10 mouse cellular contexts compared by ENCODE assay signal in genomic region chr11:98371556-98372240, GRCm38 (mm10). TPM values are rescaled to one million over a fixed set of nuclear protein-coding genes. Genes with fewer than 3 reads are reported as not detected.
DNase-seq lines count a peak whose midpoint lies in the region; ATAC-seq and TF ChIP-seq lines count a peak whose summit lies in the region.
"Had no signal": no experiment of that assay in that cellular context is flagged by ENCODE, and none has a peak within 500 bp of the region (broad histone marks: within the 10 kb centered on the region; RNA-seq: fewer than 3 reads in every experiment).

No protein-coding gene starts in this region.

- ATAC-seq in heart, embryonic 15.5 days (replicated peaks; ENCODE audit: insufficient number of reproducible peaks, insufficient read depth, low FRiP score, low read depth): no peak
- ATAC-seq in forebrain, embryonic 11.5 days (replicated peaks; ENCODE audit: low FRiP score): peak; percentile 84
- peak; percentile 84 for ATAC-seq in midbrain, embryonic 13.5 days
- no peak; the same call in 1 of the 2 replicates for ATAC-seq in lung, postnatal 0 days

- H3K4me3 ChIP-seq in heart, embryonic 15.5 days: no peak overlapping the region
- H3K4me3 ChIP-seq in forebrain, embryonic 11.5 days (ENCODE audit: low read depth, low read length): no peak overlapping the region
- peak overlapping the region; percentile 22 for H3K4me3 ChIP-seq in midbrain, embryonic 13.5 days (replicated peaks)
- no peak overlapping the region for H3K4me3 ChIP-seq in lung, postnatal 0 days (ENCODE audit: low read depth, low read length)

- peaks cover 11% of the 10 kb centered on the region; the same call in 1 of the 2 replicates for H3K36me3 ChIP-seq in heart, embryonic 15.5 days
- peaks cover 4% of the 10 kb centered on the region; the same call in 1 of the 2 replicates for H3K36me3 ChIP-seq in forebrain, embryonic 11.5 days (ENCODE audit: control insufficient read depth, insufficient read depth, low read length)
- peaks cover 26% of the 10 kb centered on the region for H3K36me3 ChIP-seq in midbrain, embryonic 13.5 days
- H3K36me3 ChIP-seq in lung, postnatal 0 days (ENCODE audit: insufficient read depth, low read length): peaks cover 19% of the 10 kb centered on the region

- peak overlapping the region; percentile 28; the same call in 1 of the 2 replicates for H3K9ac ChIP-seq in heart, embryonic 15.5 days
- 0 out of 2 replicates have a peak overlapping the region, but pooled peaks have one; percentile 12 for H3K9ac ChIP-seq in forebrain, embryonic 11.5 days (ENCODE audit: low read length)
- peak overlapping the region; percentile 49 for H3K9ac ChIP-seq in midbrain, embryonic 13.5 days (replicated peaks)
- no peak overlapping the region for H3K9ac ChIP-seq in lung, postnatal 0 days (replicated peaks; ENCODE audit: low read depth)
- H3K9ac ChIP-seq: lung, embryonic 14.5 days had no signal

- no peak overlapping the region for H3K27ac ChIP-seq in heart, embryonic 15.5 days
- peak overlapping the region; percentile 58 for H3K27ac ChIP-seq in forebrain, embryonic 11.5 days (ENCODE audit: low read depth, low read length)
- H3K27ac ChIP-seq in midbrain, embryonic 13.5 days: peak overlapping the region; percentile 77
- no peak overlapping the region for H3K27ac ChIP-seq in lung, postnatal 0 days (ENCODE audit: low read length)

- H3K9me3 ChIP-seq in heart, embryonic 15.5 days (replicated peaks): no peaks in the 10 kb centered on the region
- no peaks in the 10 kb centered on the region for H3K9me3 ChIP-seq in forebrain, embryonic 11.5 days (ENCODE audit: control insufficient read depth, low read length)
- H3K9me3 ChIP-seq in midbrain, embryonic 13.5 days: no peaks in the 10 kb centered on the region
- no peaks in the 10 kb centered on the region for H3K9me3 ChIP-seq in lung, postnatal 0 days (ENCODE audit: low read length)

- TF ChIP-seq CTCF in lung, postnatal 0 days (IDR thresholded peaks at IDR 0.05): no peak

- WGBS in heart, embryonic 15.5 days: 42% methylated on average over 10 of the region's 10 CpGs
- 22% methylated on average over 10 of the region's 10 CpGs for WGBS in forebrain, embryonic 11.5 days
- 16% methylated on average over 8 of the region's 10 CpGs for WGBS in midbrain, embryonic 13.5 days
- WGBS in lung, postnatal 0 days: 68% methylated on average over 8 of the region's 10 CpGs

- no peaks in the 10 kb centered on the region for H3K27me3 ChIP-seq in heart, embryonic 15.5 days
- no peaks in the 10 kb centered on the region for H3K27me3 ChIP-seq in forebrain, embryonic 11.5 days (ENCODE audit: control insufficient read depth, insufficient read depth, low read length)
- H3K27me3 ChIP-seq in midbrain, embryonic 13.5 days: no peaks in the 10 kb centered on the region
- H3K27me3 ChIP-seq in lung, postnatal 0 days (replicated peaks; ENCODE audit: insufficient read depth, low read length): no peaks in the 10 kb centered on the region
- H3K27me3 ChIP-seq: CH12.LX had no signal

- H3K4me1 ChIP-seq in heart, embryonic 15.5 days (replicated peaks): peaks cover 84% of the 10 kb centered on the region
- peaks cover 14% of the 10 kb centered on the region for H3K4me1 ChIP-seq in forebrain, embryonic 11.5 days (replicated peaks; ENCODE audit: control insufficient read depth, insufficient read depth, low read length)
- H3K4me1 ChIP-seq in midbrain, embryonic 13.5 days (replicated peaks): peaks cover 29% of the 10 kb centered on the region
- 0 out of 2 replicates have a peak, but pooled peaks cover 2% of the 10 kb centered on the region for H3K4me1 ChIP-seq in lung, postnatal 0 days (ENCODE audit: insufficient read depth, low read depth, low read length)

- TF ChIP-seq EP300 in lung, postnatal 0 days (IDR thresholded peaks at IDR 0.05): no peak

- no peak for DNase-seq in heart, adult 18-20 months
- peak; percentile 86 for DNase-seq in ZHBTc4 (ENCODE audit: low read depth, low spot score)
- peak; percentile 82 for DNase-seq in forebrain, embryonic 11.5 days (ENCODE audit: low spot score)
- no peak for DNase-seq in kidney, adult 18-20 months
- no peak for DNase-seq in kidney, adult 9 months
- DNase-seq in lung, postnatal 0 days (ENCODE audit: low spot score): no peak

- no peak overlapping the region for H3K4me2 ChIP-seq in heart, embryonic 15.5 days
- H3K4me2 ChIP-seq in forebrain, embryonic 11.5 days (ENCODE audit: low read depth, low read length, severe bottlenecking): peak overlapping the region; percentile 21
- peak overlapping the region; percentile 43 for H3K4me2 ChIP-seq in midbrain, embryonic 13.5 days (replicated peaks)
- H3K4me2 ChIP-seq in lung, postnatal 0 days (replicated peaks; ENCODE audit: low read depth, low read length): no peak overlapping the region
- H3K4me2 ChIP-seq: lung, embryonic 14.5 days had no signal

RNA-seq across cellular contexts. Expression of gene Tcap, which starts 11.9 kb away (rescaled TPM):
- polyA plus RNA-seq in heart, embryonic 15.5 days (2015; fragmentation: Nextera tagmentation; extraction: Ambion mirVana): 154 and 158 TPM in 2 replicates
- total RNA-seq in heart, adult 18-20 months (2021): 1,000 to 10,000 TPM; 1,636 to 2,096 TPM
- not detected in 2 replicates for polyA plus RNA-seq in forebrain, embryonic 11.5 days (2014; fragmentation: Nextera tagmentation; extraction: Ambion mirVana)
- 0.23 and 0.28 TPM in 2 replicates for polyA plus RNA-seq in midbrain, embryonic 13.5 days (2015; fragmentation: Nextera tagmentation; extraction: Ambion mirVana)
- 5.8 and 6.4 TPM in 2 replicates for polyA plus RNA-seq in lung, postnatal 0 days (2015; fragmentation: Nextera tagmentation; extraction: Ambion mirVana)
- total RNA-seq: CH12.LX had no signal
- polyA plus RNA-seq: lung, embryonic 14.5 days had no signal

RNA-seq across cellular contexts. Expression of gene Stard3, which starts 13.5 kb away (rescaled TPM):
- polyA plus RNA-seq in heart, embryonic 15.5 days (2015; fragmentation: Nextera tagmentation; extraction: Ambion mirVana): 33.9 and 40.5 TPM in 2 replicates
- total RNA-seq in heart, adult 18-20 months (2021): 10 to 100 TPM; 15.8 to 20.6 TPM
- polyA plus RNA-seq in forebrain, embryonic 11.5 days (2014; fragmentation: Nextera tagmentation; extraction: Ambion mirVana): 38.1 and 39.9 TPM in 2 replicates
- polyA plus RNA-seq in midbrain, embryonic 13.5 days (2015; fragmentation: Nextera tagmentation; extraction: Ambion mirVana): 44.5 and 46.9 TPM in 2 replicates
- 69.9 and 73.1 TPM in 2 replicates for polyA plus RNA-seq in lung, postnatal 0 days (2015; fragmentation: Nextera tagmentation; extraction: Ambion mirVana)

RNA-seq across cellular contexts. Expression of gene Pnmt, which starts 14.6 kb away (rescaled TPM):
- 0.52 and 0.57 TPM in 2 replicates for polyA plus RNA-seq in heart, embryonic 15.5 days (2015; fragmentation: Nextera tagmentation; extraction: Ambion mirVana)
- under 1 TPM; 0.84 to 0.90 TPM for total RNA-seq in heart, adult 18-20 months (2021)
- polyA plus RNA-seq in forebrain, embryonic 11.5 days (2014; fragmentation: Nextera tagmentation; extraction: Ambion mirVana): not detected in 2 replicates
- 0.23 TPM in 1 of 2 replicates, not detected in the other for polyA plus RNA-seq in midbrain, embryonic 13.5 days (2015; fragmentation: Nextera tagmentation; extraction: Ambion mirVana)
- 0.12 TPM in 1 of 2 replicates, not detected in the other for polyA plus RNA-seq in lung, postnatal 0 days (2015; fragmentation: Nextera tagmentation; extraction: Ambion mirVana)
- total RNA-seq: CH12.LX had no signal
- polyA plus RNA-seq: lung, embryonic 14.5 days had no signal

RNA-seq across cellular contexts. Expression of gene Ppp1r1b, which starts 23.5 kb away (rescaled TPM):
- 60.9 and 62.5 TPM in 2 replicates for polyA plus RNA-seq in heart, embryonic 15.5 days (2015; fragmentation: Nextera tagmentation; extraction: Ambion mirVana)
- 1 to 10 TPM; 4.3 to 5.1 TPM for total RNA-seq in heart, adult 18-20 months (2021)
- 0.29 and 0.41 TPM in 2 replicates for polyA plus RNA-seq in forebrain, embryonic 11.5 days (2014; fragmentation: Nextera tagmentation; extraction: Ambion mirVana)
- 0.73 and 1.9 TPM in 2 replicates for polyA plus RNA-seq in midbrain, embryonic 13.5 days (2015; fragmentation: Nextera tagmentation; extraction: Ambion mirVana)
- 11.8 and 18.6 TPM in 2 replicates for polyA plus RNA-seq in lung, postnatal 0 days (2015; fragmentation: Nextera tagmentation; extraction: Ambion mirVana)

RNA-seq across cellular contexts. Expression of gene Pgap3, which starts 28.6 kb away (rescaled TPM):
- 17.0 and 19.3 TPM in 2 replicates for polyA plus RNA-seq in heart, embryonic 15.5 days (2015; fragmentation: Nextera tagmentation; extraction: Ambion mirVana)
- 1 to 10 TPM; 8.1 to 9.1 TPM for total RNA-seq in heart, adult 18-20 months (2021)
- polyA plus RNA-seq in forebrain, embryonic 11.5 days (2014; fragmentation: Nextera tagmentation; extraction: Ambion mirVana): 9.0 and 9.2 TPM in 2 replicates
- 9.2 and 10.7 TPM in 2 replicates for polyA plus RNA-seq in midbrain, embryonic 13.5 days (2015; fragmentation: Nextera tagmentation; extraction: Ambion mirVana)
- 8.0 and 8.6 TPM in 2 replicates for polyA plus RNA-seq in lung, postnatal 0 days (2015; fragmentation: Nextera tagmentation; extraction: Ambion mirVana)

Comparison
In these comparisons a context has a peak if more than half of its experiments do, and no peak if none do; other contexts are left out.
1. ATAC-seq: peak in forebrain, embryonic 11.5 days (single experiment) and midbrain, embryonic 13.5 days (single experiment); none in heart, embryonic 15.5 days (single experiment) and lung, postnatal 0 days (single experiment).
2. H3K27ac ChIP-seq: peak in forebrain, embryonic 11.5 days (single experiment) and midbrain, embryonic 13.5 days (single experiment); none in heart, embryonic 15.5 days (single experiment) and lung, postnatal 0 days (single experiment).
3. H3K4me2 ChIP-seq: peak in forebrain, embryonic 11.5 days (single experiment) and midbrain, embryonic 13.5 days (single experiment); none in heart, embryonic 15.5 days (single experiment) and lung, postnatal 0 days (single experiment).
4. DNase-seq: peak in ZHBTc4 (single experiment) and forebrain, embryonic 11.5 days (single experiment); none in heart, adult 18-20 months (0 of 2), kidney, adult 18-20 months (single experiment), kidney, adult 9 months (single experiment) and lung, postnatal 0 days (single experiment).
5. RNA of gene Tcap, which starts 11.9 kb away (polyA plus RNA-seq): 154 to 158 TPM in heart, embryonic 15.5 days; 5.8 to 6.4 TPM in lung, postnatal 0 days, 0.23 to 0.28 TPM in midbrain, embryonic 13.5 days and not detected in forebrain, embryonic 11.5 days; every median in the first group is over 10 times any median in the second.